Mouse (Mus musculus): ENCODE results near the gene Fam83e. TPM values are rescaled to one million over a fixed set of nuclear protein-coding genes. Genes with fewer than 3 reads are reported as not detected.

Gene Fam83e
- polyA plus RNA-seq, 1 experiment from 2014 or later = 21.6 TPM

DNA sequence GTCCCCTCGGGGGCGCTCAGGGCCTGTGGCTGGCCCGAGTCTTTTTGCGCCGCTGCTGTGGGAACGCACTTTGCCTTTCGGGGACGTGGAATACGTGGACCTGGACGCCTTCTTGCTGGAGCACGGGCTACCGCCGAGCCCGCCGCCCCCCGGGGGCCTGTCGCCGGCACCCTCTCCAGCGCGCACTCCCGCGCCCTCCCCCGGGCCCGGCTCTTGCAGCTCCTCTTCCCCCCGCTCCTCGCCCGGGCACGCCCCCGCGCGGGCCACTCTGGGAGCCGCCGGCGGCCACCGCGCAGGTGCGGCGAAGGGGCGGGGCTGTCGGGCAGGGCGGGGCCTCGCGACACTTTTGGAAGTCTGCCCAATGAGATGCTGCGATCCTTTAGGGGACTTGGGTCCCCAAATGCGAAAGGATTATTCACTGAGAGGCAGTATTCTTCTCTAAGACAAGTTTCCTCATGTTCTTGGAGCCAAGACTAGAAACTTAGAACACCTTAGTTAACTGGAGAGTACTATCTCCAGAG is 14.2 kb upstream of the Fam83e start:
- under 1% methylated on average over 40 of the region's 45 CpGs for WGBS
- TF ChIP-seq EP300 (optimal IDR thresholded peaks at IDR 0.05) (no peak), CTCF (IDR thresholded peaks at IDR 0.05; ENCODE audit: low read depth) (peak; percentile 17; the same call in 1 of the 2 replicates)
- peaks cover 15% of the 10 kb centered on the region; the same call in 1 of the 2 replicates for H3K4me1 ChIP-seq (replicated peaks; ENCODE audit: control insufficient read depth, insufficient read depth)

DNA sequence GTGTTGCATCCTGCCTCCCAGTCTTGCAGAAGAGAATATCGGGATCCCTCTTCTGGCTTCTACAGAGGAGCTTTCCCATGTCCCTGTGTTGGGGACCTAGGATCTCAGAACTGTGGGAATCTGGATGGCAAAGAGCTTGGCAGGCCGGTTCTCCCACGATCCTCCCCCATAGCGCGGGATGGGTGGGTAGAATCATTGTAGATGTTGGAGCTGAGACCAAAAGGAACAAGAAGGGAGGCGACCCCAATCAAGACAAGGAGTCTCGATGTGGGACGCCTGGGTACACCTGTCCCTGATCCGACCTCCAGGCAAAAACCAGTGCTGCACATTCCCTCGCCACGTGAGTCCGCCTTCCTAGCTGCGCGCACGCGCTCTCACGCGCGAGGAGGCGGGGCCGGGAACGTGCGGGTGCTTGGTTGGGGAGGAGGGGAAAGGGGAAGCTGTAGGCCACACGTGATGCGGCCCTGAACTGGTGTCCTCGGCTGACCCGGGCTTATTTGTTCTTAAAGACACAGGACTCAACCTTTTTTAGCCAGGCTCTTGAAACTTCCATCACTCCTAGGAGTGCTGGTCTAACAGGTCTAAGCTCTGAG is 13.5 kb upstream of the Fam83e start:
- no peaks in the 10 kb centered on the region for H3K9me3 ChIP-seq (ENCODE audit: control insufficient read depth, low read length)
- H3K27ac ChIP-seq (replicated peaks) = peak overlapping the region; percentile 96
- H3K27me3 ChIP-seq (ENCODE audit: control insufficient read depth, insufficient read depth, low read length) = no peaks in the 10 kb centered on the region
- peak overlapping the region; percentile 65 for H3K4me3 ChIP-seq (ENCODE audit: low read depth, low read length)
- H3K36me3 ChIP-seq (ENCODE audit: control insufficient read depth, insufficient read depth, low read length) = peaks cover 21% of the 10 kb centered on the region
- peaks cover 15% of the 10 kb centered on the region; the same call in 1 of the 2 replicates for H3K4me1 ChIP-seq (replicated peaks; ENCODE audit: control insufficient read depth, insufficient read depth)
- no peak for TF ChIP-seq EP300 (optimal IDR thresholded peaks at IDR 0.05)
- no peak for TF ChIP-seq CTCF (IDR thresholded peaks at IDR 0.05; ENCODE audit: low read depth)
- peak overlapping the region; percentile 91 for H3K9ac ChIP-seq (ENCODE audit: low read length)
- DNase-seq (ENCODE audit: low spot score) = peak; percentile 98
- WGBS = under 1% methylated on average over 26 of the region's 27 CpGs
- H3K4me2 ChIP-seq (replicated peaks; ENCODE audit: low read depth) = peak overlapping the region; percentile 99
- ATAC-seq (ENCODE audit: low FRiP score, low TSS enrichment) = peak; percentile 25

More for the DNA sequence above, 14.2 kb upstream of the Fam83e start:
- ATAC-seq (ENCODE audit: low FRiP score, low TSS enrichment) = peak; percentile 13; the same call in 1 of the 2 replicates
- Histone ChIP-seq H3K9ac (ENCODE audit: low read length) (peak overlapping the region; percentile 91), H3K4me3 (ENCODE audit: low read depth, low read length) (peak overlapping the region; percentile 65), H3K4me2 (replicated peaks; ENCODE audit: low read depth) (peak overlapping the region; percentile 99), H3K27me3 (ENCODE audit: control insufficient read depth, insufficient read depth, low read length) (no peaks in the 10 kb centered on the region), H3K27ac (replicated peaks) (peak overlapping the region; percentile 96), H3K36me3 (ENCODE audit: control insufficient read depth, insufficient read depth, low read length) (peaks cover 17% of the 10 kb centered on the region), H3K9me3 (ENCODE audit: control insufficient read depth, low read length) (no peaks in the 10 kb centered on the region)
- DNase-seq (ENCODE audit: low spot score) = peak; percentile 93

DNA sequence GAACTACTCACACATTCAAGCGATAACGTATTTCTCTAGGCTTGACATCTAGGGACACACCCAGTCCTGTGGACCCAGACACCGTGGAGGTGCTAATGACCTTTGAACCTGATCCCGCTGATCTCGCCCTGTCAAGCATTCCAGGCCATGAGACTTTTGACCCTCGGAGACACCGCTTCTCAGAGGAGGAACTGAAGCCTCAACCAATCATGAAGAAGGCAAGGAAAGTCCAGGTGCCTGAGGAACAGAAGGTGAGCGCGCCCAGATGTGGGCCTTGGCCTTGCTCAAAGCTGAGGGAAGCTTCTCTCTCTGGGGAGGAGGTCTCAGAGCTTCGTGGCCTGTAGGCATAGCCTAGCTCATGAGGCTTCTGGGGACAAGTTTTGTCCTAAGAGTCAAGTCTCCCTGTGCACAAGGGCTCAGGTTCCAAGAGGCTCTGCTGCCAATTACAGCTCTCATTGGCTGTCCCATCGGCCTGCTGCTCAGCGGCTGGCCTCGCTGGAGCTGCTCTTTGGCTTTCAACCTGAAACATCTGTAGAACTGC is 12.7 kb upstream of the Fam83e start:
- Histone ChIP-seq H3K4me3 (ENCODE audit: low read depth, low read length) (peak overlapping the region; percentile 24; the same call in 1 of the 2 replicates), H3K36me3 (ENCODE audit: control insufficient read depth, insufficient read depth, low read length) (peaks cover 23% of the 10 kb centered on the region), H3K27ac (replicated peaks) (peak overlapping the region; percentile 96), H3K4me1 (replicated peaks; ENCODE audit: control insufficient read depth, insufficient read depth) (peaks cover 15% of the 10 kb centered on the region; the same call in 1 of the 2 replicates), H3K9me3 (ENCODE audit: control insufficient read depth, low read length) (no peaks in the 10 kb centered on the region), H3K9ac (ENCODE audit: low read length) (peak overlapping the region; percentile 43), H3K4me2 (replicated peaks; ENCODE audit: low read depth) (peak overlapping the region; percentile 99), H3K27me3 (ENCODE audit: control insufficient read depth, insufficient read depth, low read length) (no peaks in the 10 kb centered on the region)
- WGBS = 24% methylated on average over 13 of the region's 13 CpGs
- no peak for ATAC-seq (ENCODE audit: low FRiP score, low TSS enrichment)
- DNase-seq (ENCODE audit: low spot score) = peak; percentile 61
- TF ChIP-seq CTCF (IDR thresholded peaks at IDR 0.05; ENCODE audit: low read depth) = no peak
- no peak for TF ChIP-seq EP300 (optimal IDR thresholded peaks at IDR 0.05)

DNA sequence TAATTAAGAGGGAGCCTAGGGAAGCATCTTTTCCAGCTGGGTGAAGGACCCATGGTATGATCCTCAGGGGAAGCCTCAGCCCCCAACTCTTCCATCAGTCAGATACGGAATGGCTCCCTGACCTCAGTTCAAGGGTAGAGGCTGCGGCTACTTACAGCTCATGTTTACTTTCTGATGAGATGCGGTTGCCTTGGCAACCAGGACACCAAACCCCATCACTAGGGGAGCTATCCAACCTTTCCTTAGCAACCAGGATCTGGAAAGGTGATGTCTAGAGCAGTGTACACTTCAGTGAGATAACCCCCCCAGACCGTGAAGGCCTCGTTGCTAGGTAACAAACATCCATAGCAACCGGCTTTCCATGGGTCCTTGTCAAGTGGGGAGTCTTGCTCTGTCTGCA is 12.0 kb upstream of the Fam83e start:
- no peaks in the 10 kb centered on the region for H3K9me3 ChIP-seq (ENCODE audit: control insufficient read depth, low read length)
- no peak overlapping the region for H3K4me2 ChIP-seq (replicated peaks; ENCODE audit: low read depth)
- H3K9ac ChIP-seq (ENCODE audit: low read length) = no peak overlapping the region
- H3K4me1 ChIP-seq (replicated peaks; ENCODE audit: control insufficient read depth, insufficient read depth) = peaks cover 11% of the 10 kb centered on the region; the same call in 1 of the 2 replicates
- H3K27ac ChIP-seq (replicated peaks) = peak overlapping the region; percentile 4; the same call in 1 of the 2 replicates
- H3K27me3 ChIP-seq (ENCODE audit: control insufficient read depth, insufficient read depth, low read length) = no peaks in the 10 kb centered on the region
- no peak for DNase-seq (ENCODE audit: low spot score)
- H3K4me3 ChIP-seq (ENCODE audit: low read depth, low read length) = no peak overlapping the region
- ATAC-seq (ENCODE audit: low FRiP score, low TSS enrichment) = no peak
- peaks cover 27% of the 10 kb centered on the region for H3K36me3 ChIP-seq (ENCODE audit: control insufficient read depth, insufficient read depth, low read length)
- 35% methylated on average over 6 of the region's 6 CpGs for whole genome bisulfite sequencing
- TF ChIP-seq CTCF (IDR thresholded peaks at IDR 0.05; ENCODE audit: low read depth) (no peak), EP300 (optimal IDR thresholded peaks at IDR 0.05) (no peak)

DNA sequence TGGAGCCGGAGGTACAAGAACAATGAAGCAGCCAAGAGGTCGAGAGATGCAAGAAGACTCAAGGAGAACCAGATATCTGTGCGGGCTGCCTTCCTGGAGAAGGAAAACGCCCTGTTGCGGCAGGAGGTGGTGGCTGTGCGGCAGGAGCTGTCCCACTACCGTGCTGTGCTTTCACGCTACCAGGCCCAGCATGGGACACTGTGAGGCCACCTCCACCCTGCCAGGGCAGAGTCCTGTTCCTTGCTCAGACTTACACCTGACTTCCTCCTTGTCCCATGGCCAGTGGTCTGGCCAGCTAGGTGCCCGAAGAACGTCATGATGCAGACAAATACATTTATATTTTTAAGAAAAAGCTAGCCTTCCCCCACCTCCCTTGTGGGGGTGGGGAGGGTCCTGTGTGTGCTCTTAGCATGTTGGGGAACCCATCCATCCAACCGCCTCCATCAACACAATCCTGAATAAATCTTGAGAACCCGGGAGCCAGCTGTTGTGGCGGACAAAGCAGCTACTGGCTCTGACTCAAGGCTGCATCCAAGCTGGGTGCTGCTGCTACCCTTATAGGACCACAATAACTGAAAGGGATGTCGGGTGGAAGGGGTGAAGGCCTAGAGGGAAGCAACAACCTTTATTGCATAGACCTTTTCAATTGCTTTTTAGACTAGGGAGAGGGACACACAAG is 11.2 kb upstream of the Fam83e start:
- H3K9me3 ChIP-seq (ENCODE audit: control insufficient read depth, low read length) = no peaks in the 10 kb centered on the region
- WGBS = 58% methylated on average over 14 of the region's 14 CpGs
- peaks cover 11% of the 10 kb centered on the region; the same call in 1 of the 2 replicates for H3K4me1 ChIP-seq (replicated peaks; ENCODE audit: control insufficient read depth, insufficient read depth)
- no peak overlapping the region for H3K4me2 ChIP-seq (replicated peaks; ENCODE audit: low read depth)
- ATAC-seq (ENCODE audit: low FRiP score, low TSS enrichment) (no peak), DNase-seq (ENCODE audit: low spot score) (no peak)
- no peak overlapping the region for H3K27ac ChIP-seq (replicated peaks)
- H3K9ac ChIP-seq (ENCODE audit: low read length) = no peak overlapping the region
- no peak overlapping the region for H3K4me3 ChIP-seq (ENCODE audit: low read depth, low read length)
- H3K36me3 ChIP-seq (ENCODE audit: control insufficient read depth, insufficient read depth, low read length) = peaks cover 27% of the 10 kb centered on the region
- H3K27me3 ChIP-seq (ENCODE audit: control insufficient read depth, insufficient read depth, low read length) = no peaks in the 10 kb centered on the region
- TF ChIP-seq EP300 (optimal IDR thresholded peaks at IDR 0.05) (no peak), CTCF (IDR thresholded peaks at IDR 0.05; ENCODE audit: low read depth) (no peak)

Measured in stomach, postnatal 0 days (tissue).